Mouse (Mus musculus) ovary, postnatal 14 days (tissue): ENCODE results near the gene Dusp22.

Experiments
- DNase-seq: peaks from one replicate; pipeline ENCODE4 v3.0.0; 2022; ENCODE audit warnings: low spot score

The Dusp22 gene

DNA sequence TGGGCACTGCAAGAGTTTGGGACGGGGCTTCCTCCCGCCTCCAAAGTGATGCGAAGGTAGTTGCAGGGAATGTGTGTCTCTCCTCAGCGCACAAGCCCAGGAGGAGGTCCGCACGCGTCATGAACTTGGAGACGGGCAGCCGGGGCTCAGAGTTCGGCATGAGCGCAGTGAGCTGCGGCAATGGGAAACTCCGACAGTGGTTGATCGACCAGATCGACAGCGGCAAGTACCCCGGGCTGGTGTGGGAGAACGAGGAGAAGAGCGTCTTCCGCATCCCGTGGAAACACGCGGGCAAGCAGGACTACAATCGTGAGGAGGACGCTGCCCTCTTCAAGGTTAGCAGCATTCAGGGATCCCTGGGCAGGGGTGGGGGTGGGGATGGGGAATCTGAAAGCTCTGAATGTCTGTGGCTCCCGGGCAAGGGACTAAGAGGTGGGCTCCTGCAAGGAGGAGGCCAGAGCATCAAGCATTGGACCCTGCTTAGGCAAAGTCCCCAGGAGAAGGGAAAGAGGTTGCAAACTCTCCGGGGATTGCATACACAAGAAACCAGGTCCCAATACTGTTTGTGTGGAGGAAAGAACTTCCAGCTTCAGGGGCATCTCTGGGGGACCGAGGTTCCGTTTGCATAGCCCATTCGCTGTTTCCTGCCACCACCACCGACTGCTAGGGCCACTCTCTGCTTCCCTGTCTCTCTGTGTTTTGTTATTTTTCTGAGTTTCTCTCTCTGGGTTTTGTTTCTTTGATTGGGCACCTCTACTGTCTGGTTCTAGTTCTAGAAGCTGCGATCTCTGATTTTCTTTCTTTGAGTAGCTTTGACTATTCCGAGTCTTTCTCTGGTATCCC, 90.9 kb downstream of the Dusp22 start:
- DNase-seq: no peak

DNA sequence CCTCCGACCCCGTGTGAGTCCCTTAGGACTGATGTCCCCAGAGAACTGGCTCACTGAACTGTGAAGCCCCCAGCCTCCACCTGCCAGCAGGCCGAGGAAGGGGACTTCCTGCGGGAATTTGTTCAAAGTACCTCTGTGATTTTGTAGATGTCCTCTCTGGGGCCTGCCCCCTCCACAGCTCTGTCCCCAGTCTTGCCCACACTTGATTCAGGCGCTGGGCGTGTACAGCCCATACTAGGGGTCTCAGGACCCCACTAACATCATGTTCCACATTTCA, 91.4 kb downstream of the Dusp22 start:
- DNase-seq: no peak

GRCm38 (mm10) chr13:30752581-30753187, 92.9 kb downstream of the Dusp22 start:
- no peak for DNase-seq

DNA sequence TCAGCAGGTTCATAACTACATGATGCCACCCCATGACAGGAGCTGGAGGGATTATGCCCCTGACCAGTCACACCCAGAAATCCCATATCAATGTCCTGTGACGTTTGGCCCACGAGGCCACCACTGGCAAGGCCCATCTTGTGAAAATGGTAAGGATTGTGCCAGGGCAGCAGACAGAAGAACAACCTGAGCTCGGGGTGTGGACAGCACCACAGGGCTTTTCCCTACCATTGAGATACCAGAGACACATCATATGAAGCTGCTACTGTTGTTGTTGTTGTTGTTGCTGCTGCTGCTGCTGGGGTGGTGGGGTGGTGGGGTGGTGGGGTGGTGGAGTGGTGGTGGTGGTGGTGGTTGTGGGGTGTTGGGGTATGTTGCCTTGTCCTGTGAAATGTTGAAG, 93.6 kb downstream of the Dusp22 start:
- no peak for DNase-seq

GRCm38 (mm10) chr13:30754066-30754465, 94.3 kb downstream of the Dusp22 start:
- no peak for DNase-seq

GRCm38 (mm10) chr13:30754825-30755476, 95.2 kb downstream of the Dusp22 start:
- no peak for DNase-seq

- DNase-seq: no peak
Measured at GRCm38 (mm10) chr13:30755577-30755976, 95.8 kb downstream of the Dusp22 start.

DNA sequence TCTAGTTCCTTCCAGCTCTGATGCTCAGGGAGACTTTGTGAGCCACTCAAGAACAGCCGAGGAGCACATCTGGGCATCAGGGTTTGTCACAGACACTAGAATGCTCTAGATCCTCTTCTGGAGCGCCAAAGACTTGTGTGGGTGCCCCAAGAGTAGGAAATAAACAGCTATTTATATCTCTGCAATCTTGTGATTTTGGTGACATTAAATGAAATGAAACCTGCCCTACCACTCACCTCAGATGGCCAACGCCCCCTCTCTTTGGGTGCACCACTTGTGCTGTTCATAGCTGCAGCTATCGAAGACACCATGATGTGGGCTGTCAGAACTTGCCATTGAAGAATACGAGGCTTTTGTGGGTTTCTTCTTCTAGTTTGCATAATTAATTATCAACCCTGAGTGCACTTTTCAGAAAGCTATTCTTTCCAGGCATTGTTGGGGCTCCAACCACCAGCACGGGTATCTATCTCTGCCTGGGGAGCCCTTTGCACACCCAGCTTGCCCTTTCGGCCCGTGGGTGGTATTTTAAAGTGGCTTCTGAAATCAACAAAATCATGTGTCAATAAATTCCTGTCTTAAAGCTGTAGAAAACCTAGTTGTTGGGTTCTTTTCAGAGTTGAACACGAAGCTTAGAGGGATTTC, 96.3 kb downstream of the Dusp22 start:
- DNase-seq: no peak

DNA sequence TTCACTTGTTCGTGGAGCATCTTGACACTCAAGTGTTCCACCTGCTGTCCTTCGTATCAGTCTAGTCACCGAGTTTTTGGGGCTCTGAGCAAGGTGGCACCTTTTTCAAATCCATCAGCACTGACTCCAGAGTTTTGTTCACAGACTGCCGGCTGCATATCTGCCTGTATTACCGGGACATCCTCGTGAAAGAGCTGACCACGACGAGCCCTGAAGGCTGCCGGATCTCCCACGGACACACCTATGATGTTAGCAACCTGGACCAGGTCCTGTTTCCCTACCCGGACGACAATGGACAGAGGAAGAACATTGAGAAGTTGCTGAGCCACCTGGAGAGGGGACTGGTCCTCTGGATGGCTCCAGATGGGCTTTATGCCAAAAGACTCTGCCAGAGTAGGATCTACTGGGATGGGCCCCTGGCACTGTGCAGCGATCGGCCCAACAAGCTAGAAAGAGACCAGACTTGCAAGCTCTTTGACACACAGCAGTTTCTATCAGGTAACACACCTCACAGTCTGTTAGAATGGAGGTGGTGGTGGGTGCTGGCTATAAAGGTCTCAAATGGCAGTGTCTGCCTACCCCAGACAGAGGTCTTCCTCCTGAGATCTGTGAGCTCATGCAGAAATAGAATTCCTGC, 97.6 kb downstream of the Dusp22 start:
- no peak for DNase-seq

DNA sequence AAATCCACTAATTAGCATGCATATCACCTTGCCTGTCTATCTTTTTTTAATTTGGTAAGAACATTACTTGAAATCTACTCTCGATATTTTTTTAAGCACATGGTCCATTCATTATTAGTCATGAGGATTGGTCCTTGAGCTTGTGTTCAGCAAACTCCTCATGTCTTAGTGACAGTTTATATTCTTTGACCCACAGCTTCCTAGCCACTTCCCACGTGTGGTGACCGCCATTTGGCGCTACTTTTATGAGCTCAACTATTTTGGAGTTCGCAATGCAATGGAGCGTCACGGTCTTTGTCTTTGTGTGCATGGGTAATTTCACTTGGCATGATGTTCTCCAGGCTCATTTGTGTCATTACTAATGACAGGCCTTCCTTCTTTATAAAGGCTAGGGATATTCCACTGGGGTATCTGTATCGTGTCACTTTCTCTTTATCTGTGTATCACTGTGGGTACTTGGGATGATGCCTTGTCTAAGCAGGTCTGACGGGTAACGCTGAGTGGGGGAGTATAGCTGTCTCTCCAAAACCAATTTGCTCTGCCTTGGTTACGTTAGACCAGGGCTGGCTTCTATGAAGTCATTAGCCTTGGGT, 99.1 kb downstream of the Dusp22 start:
- DNase-seq: no peak

DNA sequence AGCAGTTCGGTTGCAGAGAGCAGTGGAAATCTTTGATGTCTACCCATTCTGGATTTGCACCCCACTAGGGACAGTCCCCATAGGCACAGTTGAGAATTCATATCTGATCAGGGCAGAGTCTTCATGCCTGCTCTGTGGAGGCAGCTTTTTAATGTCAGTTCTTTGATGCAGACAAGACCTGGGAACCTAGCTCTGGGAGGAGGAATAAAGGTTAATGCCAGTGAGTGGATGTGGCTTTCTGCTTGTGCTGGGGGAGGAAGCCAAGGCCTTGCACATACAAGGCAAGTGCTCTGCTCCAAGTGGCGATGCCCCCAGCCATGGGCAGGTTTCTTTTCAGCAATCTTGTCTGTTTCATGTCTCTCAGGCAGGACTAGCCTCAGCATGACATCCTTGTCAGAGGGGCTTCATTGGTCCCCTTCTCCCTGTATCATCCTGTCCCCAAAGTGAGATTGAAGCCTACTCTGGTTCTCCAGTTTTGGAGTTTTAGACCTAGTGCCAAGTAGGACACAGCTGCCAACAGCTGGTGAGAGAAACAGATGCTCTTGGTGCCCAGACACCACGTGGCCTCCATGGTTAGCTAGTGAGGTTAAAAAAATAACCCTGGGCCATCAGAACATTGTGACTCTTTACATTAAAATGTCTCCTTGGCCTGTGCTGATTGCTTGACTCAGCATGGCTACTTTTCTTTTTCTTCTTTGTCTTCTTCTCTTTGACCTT, 100.7 kb downstream of the Dusp22 start:
- no peak for DNase-seq
